Mouse (Mus musculus): Measurements from ENCODE around the gene Plxnb1. TPM values are rescaled to one million over a fixed set of nuclear protein-coding genes. Genes with fewer than 3 reads are reported as not detected.

Plxnb1 gene
- 0.17 and 0.63 TPM in 2 replicates for polyA plus RNA-seq (2012; ENCODE audit: low replicate concordance)

GRCm38 (mm10) chr9:109095137-109095982 is at the start of gene Plxnb1:
Plxnb1 (plus strand) TSS chr9:109095389.

GRCm38 (mm10) chr9:109059136-109059903 is 35.9 kb upstream of the Plxnb1 start, which contains the start of gene Trex1:
Trex1 (minus strand) TSS chr9:109059734.

GRCm38 (mm10) chr9:109073661-109074573 is 21.3 kb upstream of the Plxnb1 start, which contains the start of gene Atrip:
Atrip (minus strand) TSS chr9:109074124.

GRCm38 (mm10) chr9:109082124-109082800 is 12.9 kb upstream of the Plxnb1 start, which contains the start of the genes Ccdc51 and Tma7:
Ccdc51 (plus strand) TSS chr9:109082493.
Tma7 (minus strand) TSS chr9:109082587.

GRCm38 (mm10) chr9:109161941-109162340 is 66.8 kb downstream of the Plxnb1 start, which contains the start of gene Fbxw21:
Fbxw21 (minus strand) TSS chr9:109162041.

Other genes starting within 250 kb of the Plxnb1 start
- gene Slc26a6, start 242.1 kb upstream of the Plxnb1 start, polyA plus RNA-seq (2012; ENCODE audit: low replicate concordance) = 5.3 and 8.4 TPM in 2 replicates
- gene Tmem89, start 180.8 kb upstream of the Plxnb1 start, polyA plus RNA-seq (2012; ENCODE audit: low replicate concordance) = not detected in 2 replicates
- 422 and 705 TPM in 2 replicates for gene Uqcrc1, start 158.8 kb upstream of the Plxnb1 start, polyA plus RNA-seq (2012; ENCODE audit: low replicate concordance)
- gene Col7a1, start 141.8 kb upstream of the Plxnb1 start, polyA plus RNA-seq (2012; ENCODE audit: low replicate concordance) = 1.0 and 1.1 TPM in 2 replicates
- gene Ucn2, start 109.4 kb upstream of the Plxnb1 start, polyA plus RNA-seq (2012; ENCODE audit: low replicate concordance) = not detected in 2 replicates
- 1.0 and 2.1 TPM in 2 replicates for gene Pfkfb4, start 103.6 kb upstream of the Plxnb1 start, polyA plus RNA-seq (2012; ENCODE audit: low replicate concordance)
- 2,043 and 2,626 TPM in 2 replicates for gene Shisa5, start 56.8 kb upstream of the Plxnb1 start, polyA plus RNA-seq (2012; ENCODE audit: low replicate concordance)
- gene Trex1, start 35.7 kb upstream of the Plxnb1 start, polyA plus RNA-seq (2012; ENCODE audit: low replicate concordance) = 14.6 and 37.0 TPM in 2 replicates
- 6.7 and 7.7 TPM in 2 replicates for gene Atrip, start 21.3 kb upstream of the Plxnb1 start, polyA plus RNA-seq (2012; ENCODE audit: low replicate concordance)
- 3.2 and 8.2 TPM in 2 replicates for gene Ccdc51, start 12.9 kb upstream of the Plxnb1 start, polyA plus RNA-seq (2012; ENCODE audit: low replicate concordance)
- gene Tma7, start 12.8 kb upstream of the Plxnb1 start, polyA plus RNA-seq (2012; ENCODE audit: low replicate concordance) = 89.1 and 139 TPM in 2 replicates
- not detected in 2 replicates for gene Fbxw21, start 66.7 kb downstream of the Plxnb1 start, polyA plus RNA-seq (2012; ENCODE audit: low replicate concordance)
- gene Fbxw13, start 100.6 kb downstream of the Plxnb1 start, polyA plus RNA-seq (2012; ENCODE audit: low replicate concordance) = not detected in 2 replicates
- not detected in 2 replicates for gene Fbxw20, start 139.4 kb downstream of the Plxnb1 start, polyA plus RNA-seq (2012; ENCODE audit: low replicate concordance)
- not detected in 2 replicates for gene Fbxw14, start 192.3 kb downstream of the Plxnb1 start, polyA plus RNA-seq (2012; ENCODE audit: low replicate concordance)
- gene Fbxw28, start 244.3 kb downstream of the Plxnb1 start, polyA plus RNA-seq (2012; ENCODE audit: low replicate concordance) = not detected in 2 replicates

Measured in leukemia stem cell, adult 10-12 weeks (primary cell).